Mouse (Mus musculus): ENCODE measurements around the gene Scnm1.

- TF ChIP-seq CTCF (IDR thresholded peaks at IDR 0.05; ENCODE audit: low read depth) (peak; percentile 1; the same call in 1 of the 2 replicates), EP300 (IDR thresholded peaks at IDR 0.05; ENCODE audit: low read depth) (peak; percentile 13; the same call in 1 of the 2 replicates)
Measured at GRCm38 (mm10) chr3:95133680-95134101, at the start of gene Scnm1, which contains the start of gene Lysmd1.
